Mouse (Mus musculus): ENCODE data around the gene Gja3. TPM values are rescaled to one million over a fixed set of nuclear protein-coding genes. Genes with fewer than 3 reads are reported as not detected.
A peak's percentile ranks its signal among the peaks of the same experiment; 100 is the strongest.

Gja3 gene
- polyA plus RNA-seq (2015; fragmentation: Nextera tagmentation; extraction: Ambion mirVana): 0.06 and 0.19 TPM in 2 replicates

DNA sequence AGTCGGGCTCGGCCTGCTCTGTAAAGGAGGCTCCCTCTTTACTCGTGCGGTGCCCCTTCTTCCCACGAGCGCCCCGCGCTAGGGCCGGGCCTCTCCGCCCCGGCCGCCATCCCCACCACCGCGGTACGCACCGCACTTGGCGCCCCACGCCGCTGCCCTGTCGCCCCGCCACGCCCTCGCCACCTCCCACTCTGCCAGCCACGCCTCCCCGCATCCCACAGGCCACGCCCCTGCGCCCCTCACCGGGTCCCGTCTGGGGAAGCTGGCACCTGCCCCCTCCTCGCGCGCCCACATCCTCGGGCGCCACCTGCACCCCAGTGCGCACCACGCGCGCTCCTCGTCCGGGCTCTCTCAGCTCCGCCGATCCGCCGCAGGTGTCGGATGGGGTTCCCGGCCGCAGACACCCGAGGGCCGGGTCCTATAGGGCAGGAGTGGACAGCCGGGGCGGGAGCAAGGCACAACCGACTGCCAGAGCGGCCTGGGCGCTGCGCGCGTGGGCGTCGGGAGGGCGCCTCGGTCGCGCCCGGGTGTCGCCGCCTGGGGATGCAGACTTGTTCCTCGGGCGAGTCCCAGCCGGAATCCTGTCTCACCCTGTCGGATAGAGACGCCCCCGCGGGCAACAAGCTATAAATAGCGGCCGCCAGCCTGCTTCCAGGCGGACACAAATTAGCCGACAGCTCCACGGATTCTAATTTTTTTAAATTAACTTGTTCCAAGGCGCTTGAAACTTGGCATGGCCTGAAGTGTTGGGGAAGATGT lies at the start of gene Gja3:
TSS of gene Gja3 (minus strand) at position 538 of the 759 bp plus-strand sequence.
- H3K4me3 ChIP-seq (replicated peaks): peak within 1 kb of the TSS; percentile 52
- peak within 1 kb of the TSS; percentile 96 for H3K4me2 ChIP-seq (replicated peaks)
- no peak within 1 kb of the TSS for H3K27ac ChIP-seq
- no peaks in the 10 kb centered on the region for H3K36me3 ChIP-seq
- ATAC-seq: peak; percentile 75
- H3K9me3 ChIP-seq: no peaks in the 10 kb centered on the region
- peaks cover 37% of the 10 kb centered on the region for H3K27me3 ChIP-seq (replicated peaks)
- peaks cover 6% of the 10 kb centered on the region; the same call in 1 of the 2 replicates for H3K4me1 ChIP-seq (replicated peaks)
- WGBS: under 1% methylated on average over 73 of the region's 79 CpGs
- H3K9ac ChIP-seq: 0 out of 2 replicates have a peak within 1 kb of the TSS, but pooled peaks have one; percentile 6

DNA sequence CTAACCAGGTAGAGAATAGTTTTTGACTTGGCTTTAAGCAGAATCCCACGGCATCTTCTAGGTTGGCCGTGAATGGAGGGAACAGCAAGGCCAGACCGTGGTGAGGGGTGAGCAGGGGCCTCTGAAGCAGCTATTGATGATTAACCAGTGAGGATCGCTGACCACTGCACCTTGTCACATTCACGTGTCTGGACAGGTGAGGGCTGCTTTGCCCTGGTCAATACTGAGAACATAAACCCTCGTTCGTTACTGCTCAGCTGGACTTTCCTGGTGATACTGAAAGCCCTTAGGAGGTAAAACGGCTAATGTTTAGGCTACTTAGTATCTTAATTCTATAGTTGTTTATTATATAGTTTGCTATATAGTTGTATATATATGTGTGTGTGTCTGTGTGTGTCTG lies 49.2 kb upstream of the Gja3 start:
- H3K4me3 ChIP-seq (replicated peaks): no peak overlapping the region
- WGBS: 65% methylated on average over 8 of the region's 8 CpGs
- H3K36me3 ChIP-seq: no peaks in the 10 kb centered on the region
- no peaks in the 10 kb centered on the region for H3K9me3 ChIP-seq
- H3K27me3 ChIP-seq (replicated peaks): peaks cover 42% of the 10 kb centered on the region
- peaks cover 7% of the 10 kb centered on the region for H3K4me1 ChIP-seq (replicated peaks)
- H3K4me2 ChIP-seq (replicated peaks): no peak overlapping the region
- no peak overlapping the region for H3K27ac ChIP-seq
- no peak overlapping the region for H3K9ac ChIP-seq
- no peak for ATAC-seq

DNA sequence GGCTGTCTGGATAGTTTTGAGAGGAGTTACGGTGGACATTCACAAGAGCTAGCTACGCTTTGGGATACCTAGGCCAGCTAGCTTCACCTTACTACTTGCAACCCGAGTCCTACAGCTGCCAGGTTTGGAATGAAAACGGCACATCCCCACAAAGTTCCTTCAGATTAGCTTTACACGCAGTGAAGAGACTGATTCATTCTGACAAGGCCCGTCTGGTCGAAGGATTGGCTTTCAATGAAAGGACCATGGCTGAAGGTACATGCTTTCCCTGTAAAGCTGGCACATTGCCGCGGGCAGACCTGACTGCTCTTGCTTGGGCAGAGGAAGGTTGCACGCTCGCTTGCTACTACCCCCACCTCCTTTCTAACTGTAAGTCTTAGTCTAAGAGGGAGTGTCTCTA lies 47.8 kb upstream of the Gja3 start:
- no peak overlapping the region for H3K9ac ChIP-seq
- H3K27me3 ChIP-seq (replicated peaks): peaks cover 45% of the 10 kb centered on the region
- 62% methylated on average over 11 of the region's 11 CpGs for WGBS
- H3K36me3 ChIP-seq: no peaks in the 10 kb centered on the region
- H3K4me3 ChIP-seq (replicated peaks): no peak overlapping the region
- H3K9me3 ChIP-seq: no peaks in the 10 kb centered on the region
- no peak overlapping the region for H3K27ac ChIP-seq
- no peak for ATAC-seq
- peaks cover 7% of the 10 kb centered on the region for H3K4me1 ChIP-seq (replicated peaks)
- H3K4me2 ChIP-seq (replicated peaks): peak overlapping the region; percentile 99; the same call in 1 of the 2 replicates

DNA sequence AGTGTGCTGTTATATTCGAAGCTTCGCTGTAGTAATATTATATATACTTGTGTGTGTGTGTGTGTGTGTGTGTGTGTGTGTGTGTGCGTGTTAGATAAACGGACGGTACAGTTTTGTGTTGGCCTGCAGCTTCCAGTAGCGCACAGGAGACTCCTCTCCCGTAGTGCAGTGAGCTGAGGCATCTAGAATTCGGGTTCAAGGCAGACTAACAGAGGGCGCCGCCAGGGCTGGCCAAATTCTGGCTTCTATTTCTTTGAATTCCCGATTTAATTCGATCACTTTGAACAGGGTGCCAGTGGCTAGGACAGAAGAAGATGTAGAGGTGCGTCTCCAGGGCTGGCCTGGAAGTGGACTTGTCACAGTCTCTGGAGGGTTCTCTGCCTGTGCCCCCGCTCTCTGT lies 47.2 kb upstream of the Gja3 start:
- H3K9me3 ChIP-seq: no peaks in the 10 kb centered on the region
- no peaks in the 10 kb centered on the region for H3K36me3 ChIP-seq
- no peak for ATAC-seq
- 21% methylated on average over 14 of the region's 14 CpGs for WGBS
- H3K27me3 ChIP-seq (replicated peaks): peaks cover 45% of the 10 kb centered on the region
- H3K4me3 ChIP-seq (replicated peaks): peak overlapping the region; percentile 61; the same call in 1 of the 2 replicates
- no peak overlapping the region for H3K9ac ChIP-seq
- peaks cover 7% of the 10 kb centered on the region for H3K4me1 ChIP-seq (replicated peaks)
- H3K4me2 ChIP-seq (replicated peaks): peak overlapping the region; percentile 99
- H3K27ac ChIP-seq: no peak overlapping the region

DNA sequence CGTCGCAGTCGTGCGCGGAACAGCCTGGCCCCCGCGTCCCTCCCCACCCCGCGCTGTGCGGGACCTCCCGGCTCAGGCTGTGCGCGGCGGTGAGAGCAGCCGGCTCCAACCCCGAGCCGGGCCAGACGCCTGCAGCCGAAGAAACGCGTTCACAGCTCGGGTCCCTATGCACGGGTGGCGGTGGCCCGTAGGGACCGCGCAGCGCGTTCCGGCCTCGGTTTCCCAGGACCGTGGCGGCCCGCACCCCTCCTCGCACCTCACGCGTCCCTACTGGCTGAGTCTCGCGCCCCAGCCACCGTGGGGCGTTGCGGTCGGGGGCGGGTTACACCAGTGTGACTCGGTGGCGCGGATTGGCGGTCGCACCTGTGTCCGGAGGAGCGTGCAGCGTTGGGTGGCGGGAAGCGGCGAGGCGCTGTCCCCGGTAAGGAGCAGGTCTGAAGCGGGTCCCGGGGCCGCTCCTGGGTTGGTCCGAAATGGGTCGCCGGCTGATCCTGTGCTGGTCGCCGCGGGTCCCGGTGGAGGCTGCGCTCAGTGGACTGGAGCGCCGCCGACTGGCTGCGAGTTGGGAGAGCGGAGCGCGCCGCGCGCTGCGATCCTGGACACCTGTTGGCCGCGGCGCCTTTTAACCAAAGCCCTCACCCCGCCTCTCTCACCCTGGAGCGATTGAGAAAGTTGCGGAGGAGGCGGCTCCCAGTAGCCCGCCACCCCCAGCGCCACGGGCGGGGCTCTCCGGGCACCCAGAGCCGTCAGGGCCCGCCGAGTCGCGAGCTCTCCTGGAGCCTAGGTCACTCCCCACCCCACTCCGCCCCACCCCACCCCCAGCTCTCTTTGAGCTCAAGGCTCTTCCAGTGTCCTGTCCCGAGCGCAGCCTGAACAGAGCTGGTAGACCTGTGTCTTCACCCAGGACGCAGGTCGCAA lies 46.5 kb upstream of the Gja3 start, which contains the start of gene Gjb2:
TSS of gene Gjb2 (minus strand) at position 597 of the 918 bp plus-strand sequence.
- under 1% methylated on average over 101 of the region's 101 CpGs for WGBS
- Histone ChIP-seq H3K27me3 (replicated peaks) (peaks cover 45% of the 10 kb centered on the region), H3K9me3 (no peaks in the 10 kb centered on the region), H3K9ac (peak within 1 kb of the TSS; percentile 55), H3K4me3 (replicated peaks) (peak within 1 kb of the TSS; percentile 61), H3K4me1 (replicated peaks) (peaks cover 7% of the 10 kb centered on the region), H3K27ac (no peak within 1 kb of the TSS), H3K4me2 (replicated peaks) (peak within 1 kb of the TSS; percentile 99), H3K36me3 (no peaks in the 10 kb centered on the region)
- peak; percentile 86 for ATAC-seq

DNA sequence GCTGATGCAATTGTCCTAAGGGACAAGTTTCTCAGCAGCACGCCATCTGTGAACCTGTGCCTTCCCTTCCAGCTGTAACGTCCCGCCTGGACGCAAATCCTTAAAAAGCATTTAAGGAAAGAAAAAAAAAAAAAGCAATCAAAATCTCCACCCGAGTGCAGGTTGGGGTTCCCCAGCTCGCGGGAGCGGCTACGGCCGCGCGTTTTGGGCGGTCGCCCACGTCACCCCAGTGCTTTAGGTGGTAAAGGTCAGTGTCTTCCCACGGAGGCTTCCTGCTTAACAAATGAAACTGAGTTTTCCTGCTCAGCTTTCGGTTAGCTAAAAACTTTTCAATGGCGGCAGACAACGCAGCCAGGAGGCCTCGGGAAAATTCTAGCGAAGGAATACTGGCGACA lies 45.8 kb upstream of the Gja3 start:
- H3K36me3 ChIP-seq: no peaks in the 10 kb centered on the region
- H3K4me1 ChIP-seq (replicated peaks): peaks cover 7% of the 10 kb centered on the region
- H3K4me3 ChIP-seq (replicated peaks): peak overlapping the region; percentile 61
- no peak overlapping the region for H3K27ac ChIP-seq
- H3K4me2 ChIP-seq (replicated peaks): peak overlapping the region; percentile 99
- no peak; the same call in 1 of the 2 replicates for ATAC-seq
- H3K9ac ChIP-seq: peak overlapping the region; percentile 55
- peaks cover 45% of the 10 kb centered on the region for H3K27me3 ChIP-seq (replicated peaks)
- WGBS: 6% methylated on average over 22 of the region's 22 CpGs
- no peaks in the 10 kb centered on the region for H3K9me3 ChIP-seq

DNA sequence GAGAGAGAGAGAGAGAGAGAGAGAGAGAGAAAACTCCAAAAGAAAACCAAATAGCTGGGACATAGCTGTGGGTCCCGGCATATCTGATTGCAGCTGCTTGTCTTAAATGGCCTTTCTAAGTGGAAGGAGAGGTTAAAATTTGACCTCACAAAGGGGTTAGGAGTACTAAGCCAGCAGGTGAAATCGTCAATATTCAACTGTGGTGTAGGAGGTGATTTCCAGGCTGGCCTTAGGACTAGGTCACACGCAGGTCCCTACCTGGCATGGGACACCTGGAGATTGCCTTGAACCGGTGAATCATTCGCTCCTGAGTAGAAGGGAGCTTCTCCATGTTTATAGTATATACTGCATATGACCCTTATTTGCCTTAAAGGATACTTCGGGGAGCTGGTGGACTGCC lies 45.2 kb upstream of the Gja3 start:
- no peaks in the 10 kb centered on the region for H3K9me3 ChIP-seq
- H3K36me3 ChIP-seq: no peaks in the 10 kb centered on the region
- peaks cover 45% of the 10 kb centered on the region for H3K27me3 ChIP-seq (replicated peaks)
- 66% methylated on average over 6 of the region's 6 CpGs for WGBS
- peaks cover 7% of the 10 kb centered on the region for H3K4me1 ChIP-seq (replicated peaks)
- peak overlapping the region; percentile 61; the same call in 1 of the 2 replicates for H3K4me3 ChIP-seq (replicated peaks)
- peak overlapping the region; percentile 99; the same call in 1 of the 2 replicates for H3K4me2 ChIP-seq (replicated peaks)
- no peak overlapping the region for H3K9ac ChIP-seq
- H3K27ac ChIP-seq: no peak overlapping the region
- ATAC-seq: no peak

DNA sequence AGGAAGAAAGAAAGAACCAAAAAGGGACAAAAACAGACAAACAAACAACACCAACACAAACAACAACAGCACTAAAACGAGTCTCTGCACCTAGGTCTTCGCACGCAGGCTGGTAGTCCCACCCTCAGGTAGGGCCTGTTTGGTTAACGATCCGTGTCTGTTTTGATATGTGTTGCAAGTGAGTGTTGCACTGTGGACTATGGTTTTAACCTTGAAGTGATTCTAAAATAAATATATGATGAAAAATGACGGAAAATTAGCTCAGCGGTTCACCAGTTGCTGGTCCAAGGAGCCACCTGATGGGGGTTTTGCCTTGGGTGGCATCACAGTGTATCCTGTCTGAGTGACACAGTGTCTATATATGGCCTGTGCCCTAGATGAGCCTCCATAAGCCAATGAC lies 43.7 kb upstream of the Gja3 start:
- Histone ChIP-seq H3K27me3 (replicated peaks) (peaks cover 40% of the 10 kb centered on the region), H3K4me3 (replicated peaks) (no peak overlapping the region), H3K27ac (no peak overlapping the region), H3K9me3 (no peaks in the 10 kb centered on the region), H3K4me2 (replicated peaks) (no peak overlapping the region), H3K4me1 (replicated peaks) (peaks cover 7% of the 10 kb centered on the region), H3K36me3 (no peaks in the 10 kb centered on the region), H3K9ac (no peak overlapping the region)
- 70% methylated on average over 7 of the region's 7 CpGs for WGBS
- ATAC-seq: no peak

DNA sequence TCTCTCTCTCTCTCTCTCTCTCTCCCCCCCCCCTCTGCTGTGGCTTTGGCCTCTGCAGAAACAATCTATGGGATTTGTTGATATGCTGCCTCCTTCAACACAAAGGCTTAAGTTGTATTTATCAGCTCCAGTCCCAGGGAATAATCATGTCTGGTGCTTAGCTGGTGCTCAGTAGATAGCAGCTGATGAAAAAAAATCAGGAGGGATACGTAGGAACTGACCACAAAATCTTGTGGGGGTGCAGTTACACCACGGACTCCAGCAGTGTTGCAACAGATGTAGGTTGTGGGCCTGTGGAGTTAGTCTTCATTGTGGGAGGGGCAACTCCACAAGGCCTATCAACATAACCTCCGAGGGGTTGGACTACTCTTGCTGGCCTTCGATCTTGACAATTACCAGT lies 38.0 kb upstream of the Gja3 start:
- 58% methylated on average over 4 of the region's 4 CpGs for WGBS
- Histone ChIP-seq H3K27ac (no peak overlapping the region), H3K27me3 (replicated peaks) (no peaks in the 10 kb centered on the region), H3K4me3 (replicated peaks) (no peak overlapping the region), H3K4me2 (replicated peaks) (no peak overlapping the region), H3K36me3 (no peaks in the 10 kb centered on the region), H3K9ac (no peak overlapping the region), H3K9me3 (no peaks in the 10 kb centered on the region), H3K4me1 (replicated peaks) (no peaks in the 10 kb centered on the region)
- ATAC-seq: no peak

DNA sequence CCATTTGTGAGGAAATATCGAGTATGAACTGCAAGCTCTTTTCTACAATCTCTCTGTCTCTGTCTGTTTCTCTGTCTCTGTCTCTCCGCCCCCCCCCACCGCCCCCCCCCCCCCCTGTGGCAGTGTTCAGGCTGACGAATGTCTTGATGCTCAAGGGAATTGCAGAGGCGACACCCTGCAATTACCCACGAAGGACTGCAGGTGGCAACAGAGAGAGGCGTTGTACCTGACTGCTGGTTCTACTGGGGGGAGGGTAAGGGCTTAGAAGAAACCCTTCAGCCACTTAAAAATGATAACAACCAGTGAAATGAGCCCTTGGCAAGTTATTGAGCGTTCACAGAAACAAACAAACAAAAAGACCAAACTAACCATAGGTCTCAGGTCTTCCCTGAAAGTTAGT lies 35.1 kb upstream of the Gja3 start:
- no peak overlapping the region for H3K4me3 ChIP-seq (replicated peaks)
- H3K27ac ChIP-seq: no peak overlapping the region

DNA sequence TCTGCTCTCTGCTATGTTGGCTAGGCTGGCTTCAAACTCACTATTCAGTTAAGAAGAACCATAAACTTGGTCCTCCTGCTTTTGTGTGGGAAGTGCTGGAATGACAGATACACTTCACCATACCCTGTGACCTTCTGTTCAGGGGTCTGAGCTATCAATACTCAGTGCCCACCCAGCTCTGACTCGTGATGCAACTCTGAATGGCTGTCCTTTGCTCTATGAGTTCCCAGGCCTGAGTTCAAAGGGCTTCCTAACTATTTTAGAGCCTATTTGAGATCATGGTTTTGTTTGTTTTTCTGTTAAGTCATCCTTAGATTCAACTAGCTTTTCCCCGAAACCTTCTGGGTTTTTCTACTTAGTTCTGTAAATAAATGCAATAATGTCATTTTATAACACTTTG lies 32.1 kb upstream of the Gja3 start:
- Histone ChIP-seq H3K4me1 (replicated peaks) (no peaks in the 10 kb centered on the region), H3K4me3 (replicated peaks) (no peak overlapping the region), H3K27me3 (replicated peaks) (no peaks in the 10 kb centered on the region), H3K9ac (no peak overlapping the region), H3K9me3 (no peaks in the 10 kb centered on the region), H3K36me3 (no peaks in the 10 kb centered on the region), H3K4me2 (replicated peaks) (no peak overlapping the region), H3K27ac (0 out of 2 replicates have a peak overlapping the region, but pooled peaks have one; percentile 19)
- ATAC-seq: no peak
- 44% methylated on average over 2 of the region's 2 CpGs for WGBS

More for the DNA sequence above, 35.1 kb upstream of the Gja3 start:
- ATAC-seq: no peak
- H3K9ac ChIP-seq: no peak overlapping the region
- no peaks in the 10 kb centered on the region for H3K27me3 ChIP-seq (replicated peaks)
- H3K9me3 ChIP-seq: no peaks in the 10 kb centered on the region
- no peaks in the 10 kb centered on the region for H3K4me1 ChIP-seq (replicated peaks)
- 5% methylated on average over 7 of the region's 8 CpGs for WGBS
- H3K4me2 ChIP-seq (replicated peaks): no peak overlapping the region
- H3K36me3 ChIP-seq: no peaks in the 10 kb centered on the region

DNA sequence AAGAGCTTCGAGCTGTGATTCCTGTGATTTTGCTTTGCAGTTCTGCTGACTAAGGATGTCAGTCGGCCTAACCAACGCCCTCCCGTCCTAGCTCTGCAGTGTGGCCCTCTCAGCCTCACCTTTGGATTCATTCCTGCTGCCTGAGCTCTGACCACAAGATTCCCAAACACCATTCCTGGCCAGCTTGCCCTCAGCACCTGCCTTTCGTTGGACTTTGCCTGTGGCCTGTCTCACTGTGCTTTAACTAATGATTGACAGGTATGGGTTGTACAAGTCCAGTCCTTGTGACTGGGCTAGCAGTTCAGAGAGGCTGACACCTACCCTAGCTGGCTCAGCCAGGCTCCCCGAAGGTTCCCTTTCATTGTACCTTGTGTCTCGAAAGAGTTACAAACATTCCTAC lies 31.2 kb upstream of the Gja3 start:
- 0 out of 2 replicates have a peak overlapping the region, but pooled peaks have one; percentile 19 for H3K27ac ChIP-seq
- 69% methylated on average over 7 of the region's 7 CpGs for WGBS
- no peaks in the 10 kb centered on the region for H3K27me3 ChIP-seq (replicated peaks)
- no peaks in the 10 kb centered on the region for H3K36me3 ChIP-seq
- no peaks in the 10 kb centered on the region for H3K9me3 ChIP-seq
- 0 out of 2 replicates have a peak, but pooled peaks cover 5% of the 10 kb centered on the region for H3K4me1 ChIP-seq (replicated peaks)
- H3K4me2 ChIP-seq (replicated peaks): no peak overlapping the region
- ATAC-seq: peak; percentile 90
- H3K4me3 ChIP-seq (replicated peaks): no peak overlapping the region
- no peak overlapping the region for H3K9ac ChIP-seq
